Mouse (Mus musculus) myocyte (in vitro differentiated cells): ENCODE measurements at regions not wholly inside any gene's neighbourhood (a gene's known extent, or its start where the extent isn't known, plus 50 kb on each side); places are given as distances from the start of the nearest gene placed in this dataset.

Source experiments
- H3K27me3 ChIP-seq: one replicate; pipeline ENCODE4 v1.6.1; 2011; ENCODE audit not compliant: control insufficient read depth, insufficient read depth, insufficient read length
- H3K36me3 ChIP-seq: one replicate; pipeline ENCODE4 v1.6.1; 2011; ENCODE audit not compliant: control insufficient read depth, insufficient read depth
- H3K4me2 ChIP-seq: one replicate; pipeline ENCODE4 v1.6.1; 2011; ENCODE audit warnings: low read depth, control low read depth
- H3K4me3 ChIP-seq: one replicate; pipeline ENCODE4 v1.5.1; 2011; ENCODE audit warnings: mild to moderate bottlenecking, control low read depth, moderate library complexity
- H3K79me2 ChIP-seq: one replicate; pipeline ENCODE4 v1.6.1; 2011; ENCODE audit not compliant: control insufficient read depth, insufficient read depth
- H3ac ChIP-seq: one replicate; pipeline ENCODE4 v1.6.1; 2011; ENCODE audit not compliant: control insufficient read depth, insufficient read length
- CEBPB ChIP-seq: IDR thresholded peaks from 2 replicates; pipeline ENCODE4 v1.6.1; 2011; ENCODE audit warnings: mild to moderate bottlenecking, moderate library complexity; ENCODE audit not compliant: poor library complexity, insufficient read depth, severe bottlenecking
- E2F4 ChIP-seq: IDR thresholded peaks from one replicate; pipeline ENCODE4 v1.6.1; 2011; ENCODE audit warnings: mild to moderate bottlenecking, control low read depth, moderate library complexity; ENCODE audit not compliant: insufficient read depth
- MAX ChIP-seq: IDR thresholded peaks from one replicate; pipeline ENCODE4 v1.6.1; 2011; ENCODE audit warnings: low read depth, mild to moderate bottlenecking, control low read depth
- MYOD1 ChIP-seq, 3 experiments: IDR thresholded peaks; one replicate each; pipeline ENCODE4 v1.6.1; 2011; ENCODE audit warnings: control low read depth in 2 of 3, low read depth in 2 of 3, mild to moderate bottlenecking in 2 of 3, moderate library complexity in 1 of 3; ENCODE audit not compliant: insufficient read length in 2 of 3, control insufficient read depth in 1 of 3
- MYOG ChIP-seq, 3 experiments: IDR thresholded peaks; one replicate each; pipeline ENCODE4 v1.6.1; 2011; ENCODE audit warnings: control low read depth in 2 of 3, low read depth in 2 of 3, mild to moderate bottlenecking in 2 of 3; ENCODE audit not compliant: insufficient read length in 2 of 3, control insufficient read depth in 1 of 3, insufficient read depth in 1 of 3
- POLR2A ChIP-seq: IDR thresholded peaks from one replicate; pipeline ENCODE4 v1.6.1; 2011; ENCODE audit warnings: low read depth, mild to moderate bottlenecking, control low read depth, moderate library complexity; ENCODE audit not compliant: insufficient read length
- POLR2AphosphoS2 ChIP-seq: IDR thresholded peaks from one replicate; pipeline ENCODE4 v1.6.1; 2011; ENCODE audit warnings: low read depth, control low read depth; ENCODE audit not compliant: insufficient read length
- REST ChIP-seq: IDR thresholded peaks from one replicate; pipeline ENCODE4 v1.6.1; 2011; ENCODE audit warnings: mild to moderate bottlenecking, control low read depth, moderate library complexity; ENCODE audit not compliant: insufficient read depth, insufficient read length
- SRF ChIP-seq: IDR thresholded peaks from one replicate; pipeline ENCODE4 v1.6.1; 2011; ENCODE audit warnings: low read depth; ENCODE audit not compliant: control insufficient read depth, insufficient read length
- TCF12 ChIP-seq: IDR thresholded peaks from one replicate; pipeline ENCODE4 v1.6.1; 2011; ENCODE audit warnings: mild to moderate bottlenecking, control low read depth; ENCODE audit not compliant: poor library complexity, insufficient read depth, severe bottlenecking
- TCF3 ChIP-seq: IDR thresholded peaks from one replicate; pipeline ENCODE4 v1.6.1; 2011; ENCODE audit warnings: low read depth, control low read depth; ENCODE audit not compliant: insufficient read length
- USF1 ChIP-seq: IDR thresholded peaks from one replicate; pipeline ENCODE4 v1.6.1; 2011; ENCODE audit warnings: low read depth, mild to moderate bottlenecking, control low read depth, moderate library complexity

DNA sequence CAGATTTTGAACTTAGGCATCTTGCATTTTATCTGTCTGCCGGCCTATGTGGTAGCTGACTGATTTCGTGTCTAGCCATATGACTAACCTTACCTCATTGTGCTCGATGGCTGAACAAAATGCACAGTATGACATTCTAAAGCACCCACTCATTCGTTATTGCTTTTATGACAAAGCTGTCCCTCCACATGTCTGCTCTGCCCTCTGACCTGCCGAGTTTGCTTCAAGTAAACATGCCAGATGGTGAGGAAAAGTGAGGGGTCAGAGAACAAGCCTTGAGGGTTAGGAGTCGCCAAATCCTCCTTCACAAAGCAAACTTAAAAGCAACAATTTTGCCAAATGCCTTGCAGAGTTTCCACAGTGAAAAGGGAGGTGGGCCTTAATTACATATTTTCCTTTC lies 196.0 kb upstream of the Elavl2 start:
- no peaks in the 10 kb centered on the region for H3K36me3 ChIP-seq
- no peak overlapping the region for H3ac ChIP-seq
- H3K79me2 ChIP-seq, result no peaks in the 10 kb centered on the region
- no peak overlapping the region for H3K4me3 ChIP-seq
- H3K27me3 ChIP-seq, result no peaks in the 10 kb centered on the region
- no peak overlapping the region for H3K4me2 ChIP-seq
- TF ChIP-seq POLR2A (no peak), MYOG (IDR thresholded peaks at IDR 0.05; ENCODE audit: control insufficient read depth in 1 of 3, insufficient read depth in 1 of 3, insufficient read length in 2 of 3, low read depth in 2 of 3) (no peak), POLR2AphosphoS2 (no peak), USF1 (no peak), MAX (no peak), MYOD1 (IDR thresholded peaks at IDR 0.05; ENCODE audit: control insufficient read depth in 1 of 3, insufficient read length in 2 of 3, low read depth in 2 of 3) (no peak), CEBPB (no peak), REST (no peak), SRF (no peak), E2F4 (no peak), TCF12 (no peak), TCF3 (no peak)

DNA sequence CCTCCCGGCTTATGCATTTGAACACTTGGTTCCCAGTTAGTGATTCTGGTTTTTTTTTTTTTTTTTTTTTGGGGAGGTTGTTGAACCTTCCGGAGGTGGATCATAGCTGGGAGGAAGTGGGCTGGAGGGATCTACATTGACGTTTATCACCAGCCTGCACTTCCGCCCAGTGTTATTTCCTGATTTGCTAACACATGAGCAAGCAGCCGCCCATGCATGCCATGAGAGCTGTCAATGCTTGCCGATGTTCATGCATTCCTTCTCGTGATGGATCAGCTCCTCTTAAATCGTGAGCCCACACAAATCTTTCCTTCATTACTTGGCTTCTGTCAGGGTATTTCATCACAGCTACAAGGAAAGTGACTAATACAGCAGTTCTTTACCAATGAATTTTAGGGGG lies 195.2 kb upstream of the Elavl2 start:
- no peak overlapping the region for H3K4me3 ChIP-seq
- no peak for TF ChIP-seq TCF12
- no peak for TF ChIP-seq SRF
- TF ChIP-seq MYOG (IDR thresholded peaks at IDR 0.05; ENCODE audit: control insufficient read depth in 1 of 3, insufficient read depth in 1 of 3, insufficient read length in 2 of 3, low read depth in 2 of 3), result no peak
- no peak for TF ChIP-seq POLR2A
- no peak for TF ChIP-seq POLR2AphosphoS2
- TF ChIP-seq MAX, result no peak
- TF ChIP-seq REST, result no peak
- no peak for TF ChIP-seq MYOD1 (IDR thresholded peaks at IDR 0.05; ENCODE audit: control insufficient read depth in 1 of 3, insufficient read length in 2 of 3, low read depth in 2 of 3)
- no peak for TF ChIP-seq USF1

DNA sequence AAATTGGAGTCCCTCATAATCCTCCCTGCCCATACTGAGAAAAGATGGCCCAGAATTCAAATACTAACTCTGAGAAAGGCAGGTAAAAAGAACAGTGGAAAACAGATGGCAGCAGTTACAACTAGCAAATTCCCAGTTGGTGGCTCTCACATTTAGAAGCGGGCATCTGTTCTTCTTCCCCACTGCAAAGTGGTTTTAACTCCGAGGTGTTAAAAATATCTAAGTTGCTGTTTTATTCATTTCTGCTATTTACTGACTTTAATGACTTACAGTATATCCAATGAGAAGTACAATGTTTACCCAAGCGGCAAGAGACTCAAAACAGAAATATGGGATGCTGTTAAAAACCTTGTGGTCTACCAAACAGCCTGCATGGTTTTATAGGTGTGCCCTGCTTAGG lies 189.2 kb upstream of the Elavl2 start:
- no peak overlapping the region for H3K4me3 ChIP-seq
- H3ac ChIP-seq, result no peak overlapping the region
- no peaks in the 10 kb centered on the region for H3K27me3 ChIP-seq
- H3K36me3 ChIP-seq, result no peaks in the 10 kb centered on the region
- no peak for TF ChIP-seq TCF12
- TF ChIP-seq MYOG (IDR thresholded peaks at IDR 0.05; ENCODE audit: control insufficient read depth in 1 of 3, insufficient read depth in 1 of 3, insufficient read length in 2 of 3, low read depth in 2 of 3), result no peak
- TF ChIP-seq POLR2AphosphoS2, result no peak
- no peak for TF ChIP-seq MAX
- no peak for TF ChIP-seq USF1
- no peak for TF ChIP-seq SRF
- H3K79me2 ChIP-seq, result no peaks in the 10 kb centered on the region
- H3K4me2 ChIP-seq, result no peak overlapping the region

More for the DNA sequence above, 195.2 kb upstream of the Elavl2 start:
- Histone ChIP-seq H3K4me2 (no peak overlapping the region), H3ac (no peak overlapping the region), H3K27me3 (no peaks in the 10 kb centered on the region), H3K79me2 (no peaks in the 10 kb centered on the region), H3K36me3 (no peaks in the 10 kb centered on the region)

DNA sequence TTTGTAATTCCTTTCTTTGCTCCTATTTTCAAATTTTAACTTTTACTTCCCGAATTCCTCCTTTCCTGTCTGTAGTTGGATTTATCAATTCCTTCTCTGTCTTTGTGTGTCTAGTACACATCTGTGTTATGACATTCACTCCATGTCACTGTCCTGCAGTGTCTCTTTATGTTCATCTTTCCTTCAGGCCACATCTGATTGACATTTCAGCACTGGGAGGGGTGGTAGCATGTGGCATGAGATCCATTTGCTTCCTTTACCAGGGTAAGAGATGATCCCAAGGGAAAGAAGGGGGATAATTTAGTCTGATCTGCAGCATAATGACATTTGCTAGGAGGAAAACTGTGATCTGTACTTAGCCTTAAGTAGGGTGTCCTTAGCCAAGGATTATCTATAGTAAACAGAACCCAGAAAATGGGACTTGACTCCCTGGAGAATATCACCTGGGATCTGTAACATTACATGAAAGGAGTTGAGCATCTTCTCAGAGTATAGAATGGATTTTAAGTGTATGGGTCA lies 187.0 kb upstream of the Elavl2 start:
- H3K79me2 ChIP-seq, result no peaks in the 10 kb centered on the region
- TF ChIP-seq TCF12 (no peak), USF1 (no peak), CEBPB (no peak), MYOD1 (IDR thresholded peaks at IDR 0.05; ENCODE audit: control insufficient read depth in 1 of 3, insufficient read length in 2 of 3, low read depth in 2 of 3) (no peak), POLR2AphosphoS2 (no peak), REST (no peak), TCF3 (no peak), MYOG (IDR thresholded peaks at IDR 0.05; ENCODE audit: control insufficient read depth in 1 of 3, insufficient read depth in 1 of 3, insufficient read length in 2 of 3, low read depth in 2 of 3) (no peak), E2F4 (no peak), SRF (no peak), MAX (no peak)
- H3K4me2 ChIP-seq, result no peak overlapping the region
- no peaks in the 10 kb centered on the region for H3K27me3 ChIP-seq
- no peak overlapping the region for H3K4me3 ChIP-seq
- no peaks in the 10 kb centered on the region for H3K36me3 ChIP-seq
- no peak overlapping the region for H3ac ChIP-seq

DNA sequence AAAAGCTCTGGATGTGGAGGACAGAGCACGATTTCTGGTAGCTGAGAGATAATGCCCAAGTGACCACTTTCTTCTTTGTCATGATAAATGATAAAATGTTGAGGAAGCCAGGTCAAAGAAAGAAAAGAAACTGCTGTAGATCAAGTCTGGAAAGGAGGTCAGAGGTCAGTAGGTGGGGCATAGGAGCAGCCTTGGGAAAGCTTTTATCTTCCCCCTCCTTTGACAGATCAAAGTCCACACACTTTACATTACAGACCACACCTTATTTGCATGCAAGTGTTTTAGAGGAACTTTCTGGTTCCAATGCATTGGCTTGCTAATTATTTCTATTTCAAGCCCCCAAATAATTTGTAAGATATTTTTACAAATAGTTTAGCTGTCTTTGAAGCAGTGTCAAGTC lies 182.4 kb upstream of the Elavl2 start:
- Histone ChIP-seq H3K4me2 (no peak overlapping the region), H3K36me3 (no peaks in the 10 kb centered on the region), H3K79me2 (no peaks in the 10 kb centered on the region), H3ac (no peak overlapping the region), H3K27me3 (no peaks in the 10 kb centered on the region), H3K4me3 (no peak overlapping the region)
- no peak for TF ChIP-seq USF1
